Mouse (Mus musculus) liver, postnatal 0 days (tissue): Measurements from ENCODE around the gene Eif4g3. TPM values are rescaled to one million over a fixed set of nuclear protein-coding genes. Genes with fewer than 3 reads are reported as not detected.

Experiments
- ATAC-seq: fragments of 200-750 bp; cut with Nextera tagmentation; 2 replicates; pipeline ENCODE4 v1.8.0; 2017; ENCODE audit warnings: mild to moderate bottlenecking, moderate library complexity
- DNase-seq: peaks from one replicate; pipeline ENCODE4 v3.0.0-alpha.2; 2016
- H3K27ac ChIP-seq: fragments of 300-500 bp; sonication (generic); 2 replicates; pipeline ENCODE4 v1.5.1; 2014; ENCODE audit warnings: antibody characterized with exemption, moderate library complexity, mild to moderate bottlenecking, low read depth
- H3K27me3 ChIP-seq: fragments of 300-500 bp; sonication (generic); 2 replicates; pipeline ENCODE4 v1.6.1; 2014; ENCODE audit warnings: low read length, control low read depth, mixed read lengths; ENCODE audit not compliant: insufficient read depth
- H3K36me3 ChIP-seq: fragments of 300-500 bp; sonication (generic); replicated peaks from 2 replicates; pipeline ENCODE4 v1.6.1; 2014; ENCODE audit warnings: mild to moderate bottlenecking, control low read depth, low read length, moderate library complexity, mixed read lengths; ENCODE audit not compliant: insufficient read depth
- H3K4me1 ChIP-seq: fragments of 300-500 bp; sonication (generic); 2 replicates; pipeline ENCODE4 v1.6.1; 2014; ENCODE audit warnings: antibody characterized with exemption, mild to moderate bottlenecking, control low read depth; ENCODE audit not compliant: insufficient read depth
- H3K4me2 ChIP-seq: fragments of 300-500 bp; sonication (generic); 2 replicates; pipeline ENCODE4 v1.6.1; 2014; ENCODE audit warnings: low read depth, mild to moderate bottlenecking, low read length, moderate library complexity, mixed read lengths
- H3K4me3 ChIP-seq: fragments of 300-500 bp; sonication (generic); 2 replicates; pipeline ENCODE4 v1.5.1; 2014; ENCODE audit warnings: low read depth, low read length
- H3K9ac ChIP-seq: fragments of 300-500 bp; sonication (generic); replicated peaks from 2 replicates; pipeline ENCODE4 v1.6.1; 2014; ENCODE audit warnings: mild to moderate bottlenecking, moderate library complexity
- H3K9me3 ChIP-seq: fragments of 300-500 bp; sonication (generic); 2 replicates; pipeline ENCODE4 v1.6.1; 2016; ENCODE audit warnings: mild to moderate bottlenecking, control low read depth, low read length, mixed read lengths
- CTCF ChIP-seq: sonication (generic); IDR thresholded peaks from 2 replicates; pipeline ENCODE4 v1.5.1; 2016; ENCODE audit warnings: antibody characterized with exemption, low read depth
- EP300 ChIP-seq: IDR thresholded peaks from 2 replicates; pipeline ENCODE4 v1.6.1; 2016; ENCODE audit warnings: antibody characterized with exemption, low read depth, mild to moderate bottlenecking
- WGBS: fragments of 180-500 bp; shearing (Covaris S2); extraction: QIAGEN DNeasy Blood & Tissue Kit; methylation state at CpG from one replicate; pipeline ENCODE4 v1.1.7; 2014; ENCODE audit not compliant: insufficient replicate concordance; 5-methylcytosine and 5-hydroxymethylcytosine counted together
- polyA plus RNA-seq: library from polyadenylated mRNA; unstranded; fragments of >200 nt; fragmentation: Nextera tagmentation; extraction: Ambion mirVana; gene quantifications from 2 replicates; pipeline ENCODE4 v1.2.1, GENCODE M21; 2015

Gene Eif4g3
- polyA plus RNA-seq, 1 experiment from 2014 or later: 5.8 TPM

DNA sequence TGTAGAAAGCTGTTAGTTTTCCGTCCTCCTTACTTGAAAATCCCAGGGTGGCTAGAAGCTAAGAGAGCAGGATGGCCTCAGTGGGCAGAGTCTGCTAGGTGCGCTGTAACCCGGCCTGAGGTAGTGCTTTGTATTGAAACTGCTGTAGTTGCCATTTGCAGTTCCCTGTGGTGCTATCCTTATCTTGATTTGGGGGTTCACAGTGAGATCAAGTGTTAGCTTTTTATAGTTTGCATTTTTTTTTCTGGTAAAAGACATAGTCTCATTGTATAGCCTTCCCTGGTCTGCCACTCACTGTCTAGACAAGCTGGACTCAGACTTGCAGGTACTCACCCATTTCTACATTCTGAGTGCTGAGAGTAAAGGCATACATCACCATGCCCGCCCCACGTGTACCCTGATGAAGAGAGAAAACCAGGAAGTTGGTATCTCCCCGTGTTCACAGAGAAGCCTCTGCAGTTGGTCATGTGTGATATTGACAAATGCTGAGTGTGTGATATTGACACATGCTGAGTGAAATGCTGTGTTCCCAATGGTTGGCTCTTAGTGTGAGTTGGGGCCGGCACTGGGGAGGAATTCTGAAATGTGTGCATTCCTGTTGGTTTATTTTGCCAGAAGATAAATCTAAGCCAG, 98.9 kb downstream of the Eif4g3 start:
- ATAC-seq: 0 out of 2 replicates have a peak, but pooled peaks have one; percentile 29

DNA sequence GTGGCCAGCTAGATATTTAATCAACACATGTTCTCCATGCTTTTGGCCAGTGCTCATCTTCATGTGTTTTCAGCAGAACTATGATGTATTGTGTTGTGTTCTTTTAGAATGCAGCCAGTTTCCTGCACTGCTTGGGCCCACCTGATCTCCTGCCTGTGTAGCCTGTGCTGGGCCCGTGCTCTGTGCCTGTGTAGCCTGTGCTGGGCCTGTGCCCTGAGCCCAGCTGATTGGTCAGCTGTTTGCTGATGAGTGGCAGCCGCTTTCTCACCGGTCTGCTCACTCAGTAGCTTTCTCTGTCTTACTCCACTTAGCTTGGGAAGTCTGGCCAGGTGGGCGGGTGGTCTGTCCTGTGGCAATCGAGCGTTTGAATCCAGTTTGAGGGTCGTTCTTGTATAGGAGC, 107.6 kb downstream of the Eif4g3 start:
- Histone ChIP-seq H3K4me1 (no peaks in the 10 kb centered on the region), H3K9ac (no peak overlapping the region), H3K9me3 (no peaks in the 10 kb centered on the region), H3K27me3 (no peaks in the 10 kb centered on the region), H3K36me3 (peaks cover 61% of the 10 kb centered on the region), H3K4me2 (no peak overlapping the region), H3K27ac (no peak overlapping the region), H3K4me3 (no peak overlapping the region)
- no peak for ATAC-seq
- 88% methylated on average over 7 of the region's 7 CpGs for WGBS
- DNase-seq: no peak
- TF ChIP-seq EP300: no peak
- no peak for TF ChIP-seq CTCF

More for the DNA sequence above, 98.9 kb downstream of the Eif4g3 start:
- no peak for TF ChIP-seq CTCF
- no peak for TF ChIP-seq EP300
- Histone ChIP-seq H3K27me3 (no peaks in the 10 kb centered on the region), H3K27ac (no peak overlapping the region), H3K9me3 (no peaks in the 10 kb centered on the region), H3K9ac (no peak overlapping the region), H3K36me3 (peaks cover 21% of the 10 kb centered on the region), H3K4me2 (no peak overlapping the region), H3K4me3 (no peak overlapping the region), H3K4me1 (no peaks in the 10 kb centered on the region)
- 68% methylated on average over 7 of the region's 7 CpGs for WGBS
- DNase-seq: no peak

GRCm38 (mm10) chr4:138101795-138102194, 109.0 kb downstream of the Eif4g3 start:
- peaks cover 70% of the 10 kb centered on the region for H3K36me3 ChIP-seq
- H3K9me3 ChIP-seq: no peaks in the 10 kb centered on the region
- no peak overlapping the region for H3K4me2 ChIP-seq
- no peak for DNase-seq
- ATAC-seq: no peak
- H3K4me1 ChIP-seq: no peaks in the 10 kb centered on the region
- WGBS: 72% methylated on average over 10 of the region's 10 CpGs
- TF ChIP-seq EP300 (no peak), CTCF (no peak)
- no peak overlapping the region for H3K9ac ChIP-seq
- H3K4me3 ChIP-seq: no peak overlapping the region
- no peak overlapping the region for H3K27ac ChIP-seq
- no peaks in the 10 kb centered on the region for H3K27me3 ChIP-seq

GRCm38 (mm10) chr4:138102413-138102812, 109.6 kb downstream of the Eif4g3 start:
- no peak for ATAC-seq

DNA sequence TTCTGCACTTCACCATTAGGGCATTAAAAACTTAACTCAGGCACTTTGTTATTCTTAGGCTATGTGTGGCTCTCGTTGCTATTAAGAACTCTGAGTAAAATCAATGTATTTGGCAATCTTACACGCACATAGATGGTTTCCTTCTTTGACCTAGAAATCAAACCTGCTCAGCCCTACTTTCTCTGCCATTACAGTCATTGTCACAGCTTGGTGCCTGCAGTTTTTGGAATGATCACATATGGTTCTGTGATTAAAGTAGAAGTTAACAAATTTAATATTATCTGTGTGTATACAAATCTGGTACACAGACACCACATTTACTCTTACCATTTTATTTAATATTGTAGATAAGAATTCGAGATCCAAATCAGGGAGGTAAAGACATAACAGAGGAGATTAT, 112.1 kb downstream of the Eif4g3 start:
- Histone ChIP-seq H3K36me3 (peaks cover 76% of the 10 kb centered on the region), H3K4me3 (no peak overlapping the region), H3K4me1 (no peaks in the 10 kb centered on the region), H3K4me2 (no peak overlapping the region), H3K27ac (no peak overlapping the region), H3K9ac (no peak overlapping the region), H3K9me3 (no peaks in the 10 kb centered on the region), H3K27me3 (no peaks in the 10 kb centered on the region)
- DNase-seq (no peak), ATAC-seq (no peak)
- WGBS: 67% methylated on average over 3 of the region's 3 CpGs
- TF ChIP-seq CTCF: no peak
- no peak for TF ChIP-seq EP300

More at GRCm38 (mm10) chr4:138102413-138102812, 109.6 kb downstream of the Eif4g3 start:
- H3K4me3 ChIP-seq: no peak overlapping the region
- H3K27ac ChIP-seq: no peak overlapping the region
- H3K4me2 ChIP-seq: no peak overlapping the region
- H3K4me1 ChIP-seq: no peaks in the 10 kb centered on the region
- no peak for DNase-seq
- 74% methylated on average over 3 of the region's 3 CpGs for WGBS
- no peak overlapping the region for H3K9ac ChIP-seq
- H3K36me3 ChIP-seq: peaks cover 75% of the 10 kb centered on the region
- no peaks in the 10 kb centered on the region for H3K9me3 ChIP-seq
- no peaks in the 10 kb centered on the region for H3K27me3 ChIP-seq
- TF ChIP-seq CTCF (no peak), EP300 (no peak)

DNA sequence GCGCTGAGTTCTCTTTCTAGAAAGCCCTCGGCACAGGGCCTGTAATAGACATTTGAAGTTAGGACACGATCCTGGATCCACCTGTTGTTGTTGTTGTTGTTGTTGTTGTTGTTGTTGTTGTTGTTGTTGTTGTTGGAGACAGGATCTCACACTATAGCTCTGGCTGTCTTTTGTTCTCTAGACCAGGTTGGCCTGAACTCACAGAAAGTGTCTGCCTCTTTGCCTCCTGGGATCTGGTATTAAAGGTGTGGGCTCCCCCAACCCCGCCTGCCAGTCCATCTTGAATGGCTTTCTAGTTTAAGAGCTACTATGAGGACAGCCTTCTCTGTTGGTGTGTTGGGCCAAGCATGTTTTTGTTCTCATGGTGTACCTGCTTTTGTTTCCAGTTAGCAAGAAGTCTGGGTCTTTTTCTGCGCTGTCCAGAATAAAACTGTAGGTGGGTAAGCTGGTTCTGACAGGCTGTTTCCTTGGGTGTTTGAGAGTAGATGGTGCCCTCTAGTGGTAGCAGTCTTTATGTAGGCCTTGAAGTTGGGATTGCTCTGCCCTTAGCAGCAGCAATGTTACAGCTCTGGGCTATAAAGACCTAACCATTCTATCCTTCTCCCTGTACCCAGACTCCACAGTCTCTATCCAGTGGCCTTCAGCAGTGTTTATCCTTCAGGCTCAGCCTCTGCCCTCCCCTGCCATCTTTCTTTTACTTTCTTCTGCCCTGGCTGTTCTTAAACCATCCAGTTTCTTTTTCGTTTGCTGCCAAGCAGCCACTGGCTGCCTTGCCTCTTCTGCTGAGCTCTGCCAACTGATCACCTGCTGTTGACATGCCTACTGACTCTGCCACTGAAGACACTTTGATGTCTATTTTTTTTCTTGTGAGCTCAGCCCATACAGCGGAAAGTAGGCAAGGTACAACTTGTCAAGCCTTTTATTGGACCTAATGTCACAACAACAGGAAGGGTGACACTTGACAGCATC, 114.9 kb downstream of the Eif4g3 start:
- ATAC-seq (peak; percentile 62; the same call in 1 of the 2 replicates), DNase-seq (peak; percentile 45)
- Histone ChIP-seq H3K4me3 (no peak overlapping the region), H3K27me3 (no peaks in the 10 kb centered on the region), H3K9ac (no peak overlapping the region), H3K27ac (no peak overlapping the region), H3K4me1 (no peaks in the 10 kb centered on the region), H3K9me3 (no peaks in the 10 kb centered on the region), H3K36me3 (peaks cover 75% of the 10 kb centered on the region), H3K4me2 (no peak overlapping the region)
- WGBS: 80% methylated on average over 7 of the region's 7 CpGs
- TF ChIP-seq EP300 (no peak), CTCF (peak; percentile 88)
